Mouse (Mus musculus): ENCODE data around the gene Rnf20.

DNA sequence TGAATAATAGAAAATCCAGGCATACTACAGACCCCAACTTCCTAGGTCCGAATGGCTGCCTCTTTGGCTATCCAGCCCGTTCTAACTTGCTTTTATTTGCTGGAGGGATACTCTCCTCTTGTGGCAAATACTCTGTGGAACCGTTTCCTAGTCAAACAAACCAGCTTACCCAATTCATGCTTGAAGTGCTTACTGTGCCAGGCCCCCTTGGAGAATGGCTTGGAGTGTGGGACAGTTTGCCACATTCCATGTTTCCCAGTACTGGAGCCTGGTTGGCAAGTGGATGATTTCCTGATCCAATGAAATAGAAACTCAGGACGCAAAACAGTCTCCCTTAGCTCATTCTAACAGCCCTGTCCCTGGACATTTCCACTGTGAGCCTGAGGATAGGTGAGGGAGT lies 30.4 kb downstream of the Rnf20 start:
- TF ChIP-seq POLR2A (IDR thresholded peaks at IDR 0.05; ENCODE audit: borderline replicate concordance, control insufficient read depth, low read depth, low read length) (no peak), CTCF (IDR thresholded peaks at IDR 0.05; ENCODE audit: control insufficient read depth, insufficient read depth, low read length) (no peak)
